Mouse (Mus musculus) ovary, adult 18-20 months (tissue): ENCODE results near the gene Polr3h.
"Not testable (repeated sequence)": the region's sequence is repeated elsewhere in the genome, so short reads cannot be mapped to it uniquely, and the experiment has no call there.

Source experiments
- DNase-seq: peaks from one replicate; pipeline ENCODE4 v3.0.0; 2022; ENCODE audit warnings: low spot score, mixed read lengths

Polr3h gene

GRCm38 (mm10) chr15:81925760-81926445 lies at the start of gene Polr3h:
Gene Polr3h, minus strand, starts transcription at chr15:81926240.
- peak; percentile 93 for DNase-seq

- DNase-seq = not testable (repeated sequence)
Observed at GRCm38 (mm10) chr15:81975156-81975555, 49.1 kb upstream of the Polr3h start.

DNA sequence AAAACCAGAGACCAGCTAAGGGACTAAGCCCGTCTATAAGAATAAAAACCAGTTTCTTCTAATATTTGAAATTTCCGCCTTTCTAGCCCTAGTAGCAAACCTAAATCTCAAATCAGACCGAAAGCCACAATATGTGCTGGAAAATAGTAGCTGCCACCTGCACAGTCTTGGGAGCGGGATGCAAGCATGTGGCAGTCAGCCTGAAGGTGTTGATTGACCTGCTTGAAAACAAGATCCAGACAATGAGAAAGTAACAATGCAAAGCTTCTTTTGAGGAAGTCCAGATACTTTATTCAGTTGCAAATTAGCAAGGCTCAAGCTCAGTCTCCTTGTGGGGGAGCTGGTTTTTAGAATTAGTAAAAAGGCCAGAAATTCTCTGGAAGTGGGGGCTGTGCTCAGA lies 44.5 kb upstream of the Polr3h start:
- not testable (repeated sequence) for DNase-seq

DNA sequence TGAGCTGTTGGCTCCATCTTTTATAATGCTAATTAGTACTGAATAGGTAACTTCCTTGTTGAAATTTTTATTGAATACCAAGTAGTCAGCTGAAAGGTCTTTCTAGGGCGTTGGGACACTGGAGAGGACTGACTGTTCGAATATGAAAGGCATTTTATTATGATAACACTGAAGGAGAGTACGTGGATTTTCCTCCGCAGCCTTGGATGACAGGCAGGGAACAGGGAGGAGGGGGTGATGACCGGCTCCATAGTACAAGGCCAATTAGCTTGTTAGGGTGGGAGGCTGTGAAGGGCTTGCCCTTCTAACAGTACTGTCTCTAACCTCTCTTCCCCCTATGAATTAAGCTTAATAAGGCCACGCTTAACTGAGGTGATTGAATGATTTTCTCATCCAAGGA lies 43.6 kb upstream of the Polr3h start:
- not testable (repeated sequence) for DNase-seq

GRCm38 (mm10) chr15:81969173-81969572 lies 43.1 kb upstream of the Polr3h start:
- no peak for DNase-seq

DNA sequence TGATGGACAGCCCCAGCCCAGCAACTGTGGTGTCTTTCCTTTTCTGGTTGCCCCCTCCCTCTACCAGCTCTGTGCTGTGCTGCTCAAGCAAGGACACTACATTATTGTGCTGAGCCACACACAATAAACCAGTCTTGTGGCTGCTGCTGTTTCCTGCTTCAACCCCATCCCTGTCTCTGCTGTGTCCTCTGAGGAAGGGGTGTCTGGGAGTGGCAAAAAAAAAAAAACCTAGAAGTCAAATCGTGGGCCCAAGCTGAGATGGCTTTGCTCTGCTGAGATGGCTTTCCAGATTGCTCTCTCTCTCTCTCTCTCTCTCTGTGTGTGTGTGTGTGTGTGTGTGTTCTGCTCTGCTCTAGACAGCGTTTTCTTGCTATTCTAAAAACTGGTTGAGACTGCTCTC lies 42.4 kb upstream of the Polr3h start:
- DNase-seq = no peak

- no peak for DNase-seq
Observed at GRCm38 (mm10) chr15:81967821-81968220, 41.8 kb upstream of the Polr3h start.

DNA sequence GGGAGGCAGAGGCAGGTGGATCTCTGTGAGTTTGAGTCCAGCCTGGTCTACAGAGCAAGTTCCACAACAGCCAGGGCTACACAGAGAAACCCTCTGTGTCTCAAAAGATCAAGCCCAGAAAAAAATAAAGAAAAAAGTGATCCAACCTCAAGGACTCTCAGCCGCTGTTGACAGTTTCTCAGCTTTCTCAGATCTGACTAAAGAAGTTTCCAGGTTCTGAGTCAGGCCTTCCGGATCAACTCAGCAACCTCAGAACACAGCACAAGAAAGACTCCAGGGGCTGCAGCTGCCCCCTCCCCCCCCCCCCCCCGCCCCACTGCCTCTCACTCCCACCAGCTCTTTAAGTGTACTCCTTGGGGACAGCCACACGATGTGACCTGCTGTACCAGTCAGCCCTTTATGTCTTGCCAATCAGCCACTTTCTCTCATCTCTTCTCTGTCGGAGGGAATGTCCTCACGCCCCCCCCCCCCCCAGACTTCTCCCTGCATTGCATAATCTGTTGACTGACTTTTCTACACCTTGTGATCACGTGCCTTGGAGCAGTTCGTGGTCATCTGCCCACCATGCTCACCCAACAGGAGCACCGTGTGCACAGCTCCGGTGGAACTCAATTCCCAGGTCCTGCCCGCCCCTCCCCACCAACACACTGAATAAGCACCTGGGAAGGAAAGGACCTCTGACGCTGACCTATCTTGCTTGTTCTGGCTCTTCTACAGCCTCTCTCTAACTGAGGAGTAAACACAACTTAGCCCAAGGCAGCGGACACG lies 40.2 kb upstream of the Polr3h start:
- no peak for DNase-seq

GRCm38 (mm10) chr15:81964980-81965545 lies 39.0 kb upstream of the Polr3h start:
- no peak for DNase-seq

DNA sequence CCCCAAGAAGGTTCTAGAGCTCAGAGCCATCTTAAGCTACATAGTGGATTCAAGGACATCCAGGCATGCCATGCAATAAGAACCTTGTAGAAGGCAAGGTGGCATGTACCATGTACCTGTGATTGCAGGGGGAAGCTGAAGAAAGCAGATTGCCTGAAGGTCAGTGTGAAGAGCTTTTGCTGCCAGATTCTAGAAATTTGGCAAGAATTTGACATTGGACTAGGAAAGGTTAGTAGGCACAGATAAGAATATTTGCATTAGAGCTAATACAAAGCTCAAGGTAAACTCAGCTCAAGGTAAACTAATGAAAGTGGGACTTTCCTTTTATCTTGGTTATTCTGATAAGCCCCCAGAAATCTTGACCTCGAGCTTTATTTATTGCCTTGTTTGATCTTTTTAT lies 38.2 kb upstream of the Polr3h start:
- DNase-seq = no peak

GRCm38 (mm10) chr15:81961078-81961451 lies 35.0 kb upstream of the Polr3h start:
- DNase-seq = no peak

DNA sequence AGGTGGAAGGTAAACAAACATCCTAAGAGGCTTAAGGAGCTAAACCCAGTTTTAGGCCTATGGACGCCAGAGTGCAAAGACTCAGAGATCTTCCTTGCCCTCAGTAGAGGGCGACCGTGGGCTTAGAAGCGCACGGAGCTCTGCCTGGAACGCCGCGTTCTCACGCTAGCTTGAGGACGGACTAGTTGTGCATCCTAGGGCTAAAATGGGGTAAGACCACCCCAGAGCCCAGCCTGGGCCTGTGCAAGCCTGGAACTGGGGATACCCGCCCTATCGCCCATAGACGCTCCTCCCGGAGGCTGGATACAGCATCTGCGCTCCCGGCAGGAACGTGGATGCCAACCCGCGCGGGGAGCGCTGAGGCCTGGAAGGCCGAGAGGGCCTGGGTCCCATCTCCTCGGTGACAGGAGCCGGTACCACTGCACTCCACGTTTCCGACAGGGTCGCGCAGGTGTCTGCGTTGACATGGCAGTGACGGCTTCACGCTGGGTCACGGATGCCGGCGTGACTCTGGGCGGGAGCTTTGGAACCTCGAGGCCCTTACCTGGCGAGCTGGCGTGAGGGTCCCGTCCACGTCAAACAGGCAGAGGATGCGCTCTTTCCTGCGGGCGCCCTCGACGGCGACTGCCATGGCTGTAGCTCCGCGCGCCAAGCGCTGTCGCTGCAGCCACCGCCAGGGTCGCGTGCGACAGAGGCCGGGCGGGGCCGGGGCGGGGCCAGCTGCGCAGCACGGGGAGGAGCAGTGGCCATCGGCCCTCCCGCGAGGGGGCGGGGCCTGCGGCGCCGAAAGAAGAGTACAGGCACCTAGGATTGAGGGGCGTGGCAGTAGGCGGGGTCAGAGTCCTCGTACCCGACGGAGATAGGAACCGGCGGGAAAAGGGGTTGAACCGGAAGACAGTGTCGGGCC lies 34.4 kb upstream of the Polr3h start, which contains the start of gene Pmm1:
Gene Pmm1 (minus strand): TSS at position 760 of the 907 bp plus-strand sequence.
- peak; percentile 96 for DNase-seq

GRCm38 (mm10) chr15:81958906-81959305 lies 32.9 kb upstream of the Polr3h start:
- DNase-seq = no peak

- no peak for DNase-seq
Observed at GRCm38 (mm10) chr15:81957598-81957997, 31.6 kb upstream of the Polr3h start.

DNA sequence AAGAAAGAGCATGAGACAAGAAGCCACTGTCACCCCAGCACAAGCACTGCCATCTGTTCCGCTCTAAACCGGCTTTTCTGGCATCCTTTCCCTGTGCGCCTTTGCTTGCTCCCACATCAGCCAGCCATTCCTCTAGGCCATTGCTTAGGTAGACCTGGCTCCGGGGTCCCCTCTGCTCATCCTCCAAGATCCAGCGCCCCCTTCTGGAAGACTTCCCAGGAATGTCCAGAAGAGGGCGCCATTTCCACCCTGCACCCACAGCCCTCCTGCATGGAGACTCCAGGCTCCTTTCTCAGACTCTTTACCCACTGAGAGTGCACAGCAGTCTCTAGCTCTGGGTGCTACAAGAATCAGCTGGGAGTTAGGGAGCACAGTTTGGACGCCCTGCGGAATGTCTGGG lies 30.4 kb upstream of the Polr3h start:
- no peak for DNase-seq

GRCm38 (mm10) chr15:81955414-81955813 lies 29.4 kb upstream of the Polr3h start:
- DNase-seq = no peak

DNA sequence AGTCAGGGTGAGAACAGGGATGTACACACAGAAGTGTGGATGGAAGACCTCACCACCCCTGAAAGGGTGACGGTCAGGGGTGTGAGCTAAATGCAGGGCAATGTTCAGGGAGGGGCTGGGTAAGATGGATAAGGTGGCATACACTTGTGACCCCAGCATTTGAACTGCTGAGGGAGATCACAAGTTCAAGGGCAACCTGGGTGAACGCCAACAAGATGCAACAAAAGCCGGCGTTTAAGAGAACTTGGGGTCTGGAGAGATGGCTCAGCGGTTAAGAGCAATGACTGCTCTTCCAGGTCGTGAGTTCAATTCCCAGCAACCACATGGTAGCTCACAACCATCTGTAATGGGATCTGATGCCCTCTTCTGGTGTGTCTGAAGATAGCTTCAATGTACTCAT lies 28.7 kb upstream of the Polr3h start:
- no peak for DNase-seq

DNA sequence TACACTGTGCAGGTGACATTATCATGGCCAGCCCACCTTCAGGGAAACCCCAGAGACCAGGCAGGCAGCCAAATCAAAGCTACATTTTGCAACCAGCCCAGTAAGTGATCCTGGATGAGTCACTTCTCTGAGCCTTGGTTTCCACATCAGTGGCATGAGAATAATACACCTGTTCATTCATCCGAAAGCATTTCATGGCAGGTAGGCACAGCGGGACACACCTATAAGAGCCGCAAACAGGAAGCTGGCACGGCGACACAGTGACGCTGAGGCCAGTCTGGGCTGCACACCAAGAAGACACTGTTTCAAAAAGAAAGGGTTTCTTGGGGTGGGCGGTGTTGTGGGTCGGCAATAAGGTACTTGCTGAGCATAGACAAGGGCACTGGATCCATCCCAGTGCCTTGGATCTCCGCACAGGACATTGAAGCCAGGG lies 28.1 kb upstream of the Polr3h start:
- DNase-seq = no peak

DNA sequence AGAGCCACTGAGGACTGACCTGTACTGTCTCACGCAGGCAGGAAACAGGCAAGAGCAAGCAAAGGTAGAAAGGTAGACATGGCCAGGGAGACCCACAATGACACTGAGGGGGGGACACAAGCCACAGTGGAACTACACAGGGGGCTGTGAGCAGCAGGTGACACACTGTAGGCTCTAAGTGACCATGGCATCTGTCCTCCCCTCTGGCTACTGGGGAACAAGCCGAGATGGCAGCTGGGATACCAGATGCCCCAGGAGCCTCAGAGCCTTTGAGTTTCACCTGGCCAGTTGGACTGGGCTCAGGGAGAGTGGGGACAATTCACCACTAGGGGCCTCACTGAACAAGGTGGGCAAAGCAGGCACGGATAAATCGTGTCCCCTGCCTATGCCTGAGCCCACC lies 26.3 kb upstream of the Polr3h start:
- no peak for DNase-seq

GRCm38 (mm10) chr15:81951159-81951558 lies 25.1 kb upstream of the Polr3h start:
- no peak for DNase-seq

DNA sequence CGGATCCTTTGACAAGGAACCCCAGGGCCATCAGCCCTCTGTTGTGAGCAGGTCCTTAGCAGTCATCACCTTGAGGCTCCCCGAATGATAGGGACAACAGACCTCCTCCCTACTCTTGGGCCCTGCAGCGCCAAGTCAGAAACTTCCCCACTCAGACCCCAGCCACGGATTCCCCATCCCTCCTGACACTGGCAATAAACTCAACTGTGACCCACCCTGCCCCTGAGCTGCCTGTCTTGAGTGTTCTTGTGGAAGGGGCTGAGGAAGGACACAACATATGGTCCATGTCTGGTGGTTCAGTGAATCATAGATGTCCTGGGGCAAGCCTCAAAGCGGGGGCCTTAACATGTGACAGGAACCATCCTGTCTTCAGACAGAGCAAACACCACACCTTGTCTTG lies 24.7 kb upstream of the Polr3h start:
- DNase-seq = no peak

DNA sequence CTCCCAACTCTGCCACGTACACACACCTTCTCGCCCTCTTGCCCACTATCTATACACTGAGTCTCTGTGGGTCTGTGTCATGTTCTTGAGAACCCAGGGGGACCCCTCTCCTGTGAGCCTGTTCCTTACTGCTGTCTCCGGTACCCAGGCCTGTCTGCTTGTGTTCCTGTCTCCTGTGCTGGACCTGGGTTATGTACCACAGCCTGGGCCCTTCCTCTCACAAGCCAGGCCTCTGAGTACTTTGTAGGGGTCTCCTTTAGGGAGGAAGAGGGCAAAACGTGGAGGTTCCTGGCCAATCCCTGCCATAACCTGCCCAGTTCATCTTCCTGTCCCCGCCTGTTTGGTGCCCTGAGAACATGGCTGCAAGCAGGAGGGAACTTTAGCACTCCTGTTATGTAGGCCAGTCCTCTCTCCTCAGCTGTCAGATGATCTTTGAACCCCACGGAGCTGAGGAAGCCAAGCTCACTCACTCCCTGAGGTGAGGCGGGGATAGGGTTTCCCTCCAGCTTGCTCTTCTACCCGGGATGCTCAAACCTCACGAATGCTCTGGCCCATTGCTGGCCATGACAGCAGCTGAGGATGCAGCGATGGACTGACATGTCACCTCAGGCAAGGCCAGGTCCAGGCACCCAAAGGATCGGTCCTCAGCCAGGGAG lies 23.6 kb upstream of the Polr3h start:
- DNase-seq = no peak
